Mouse (Mus musculus) midbrain, embryonic 14.5 days (tissue): ENCODE results near the gene Mst1r. TPM values are rescaled to one million over a fixed set of nuclear protein-coding genes. Genes with fewer than 3 reads are reported as not detected.
A peak's percentile ranks its signal among the peaks of the same experiment; 100 is the strongest.

Experiments
- ATAC-seq: fragments of 200-750 bp; cut with Nextera tagmentation; 2 replicates; pipeline ENCODE4 v1.8.0; 2017; ENCODE audit warnings: moderate number of reproducible peaks, moderate library complexity; ENCODE audit not compliant: low FRiP score, low TSS enrichment
- DNase-seq: peaks from one replicate; pipeline ENCODE4 v3.0.0-alpha.2; 2015
- H3K27ac ChIP-seq: fragments of 300-500 bp; sonication (generic); replicated peaks from 2 replicates; pipeline ENCODE4 v1.5.1; 2014; ENCODE audit warnings: mild to moderate bottlenecking, low read depth, low read length, moderate library complexity
- H3K27me3 ChIP-seq: fragments of 300-500 bp; sonication (generic); 2 replicates; pipeline ENCODE4 v1.6.1; 2014; ENCODE audit warnings: low read length, control low read depth, mixed read lengths; ENCODE audit not compliant: control insufficient read depth, insufficient read depth
- H3K36me3 ChIP-seq: fragments of 300-500 bp; sonication (generic); 2 replicates; pipeline ENCODE4 v1.6.1; 2014; ENCODE audit warnings: low read length, control low read depth; ENCODE audit not compliant: control insufficient read depth, insufficient read depth
- H3K4me1 ChIP-seq: fragments of 300-500 bp; sonication (generic); 2 replicates; pipeline ENCODE4 v1.6.1; 2014; ENCODE audit warnings: mild to moderate bottlenecking, antibody characterized with exemption, low read length, control low read depth; ENCODE audit not compliant: control insufficient read depth, insufficient read depth
- H3K4me2 ChIP-seq: fragments of 300-500 bp; sonication (generic); 2 replicates; pipeline ENCODE4 v1.6.1; 2014; ENCODE audit warnings: mild to moderate bottlenecking, low read length, moderate library complexity
- H3K4me3 ChIP-seq: fragments of 300-500 bp; sonication (generic); replicated peaks from 2 replicates; pipeline ENCODE4 v1.5.1; 2014; ENCODE audit warnings: low read depth, low read length
- H3K9ac ChIP-seq: fragments of 300-500 bp; sonication (generic); replicated peaks from 2 replicates; pipeline ENCODE4 v1.6.1; 2014; ENCODE audit warnings: mild to moderate bottlenecking, low read length, moderate library complexity
- H3K9me3 ChIP-seq: fragments of 300-500 bp; sonication (generic); 2 replicates; pipeline ENCODE4 v1.6.1; 2016; ENCODE audit warnings: low read length, control low read depth, mixed read lengths; ENCODE audit not compliant: control insufficient read depth
- WGBS: fragments of 180-500 bp; shearing (Covaris S2); extraction: QIAGEN DNeasy Blood & Tissue Kit; methylation state at CpG from one replicate; pipeline ENCODE4 v1.1.7; 2014; 5-methylcytosine and 5-hydroxymethylcytosine counted together
- polyA plus RNA-seq: library from polyadenylated mRNA; unstranded; fragments of >200 nt; fragmentation: Nextera tagmentation; extraction: Ambion mirVana; gene quantifications from 2 replicates; pipeline ENCODE4 v1.2.1, GENCODE M21; 2014

The Mst1r gene
- polyA plus RNA-seq, 1 experiment from 2014 or later: 0.58 TPM

DNA sequence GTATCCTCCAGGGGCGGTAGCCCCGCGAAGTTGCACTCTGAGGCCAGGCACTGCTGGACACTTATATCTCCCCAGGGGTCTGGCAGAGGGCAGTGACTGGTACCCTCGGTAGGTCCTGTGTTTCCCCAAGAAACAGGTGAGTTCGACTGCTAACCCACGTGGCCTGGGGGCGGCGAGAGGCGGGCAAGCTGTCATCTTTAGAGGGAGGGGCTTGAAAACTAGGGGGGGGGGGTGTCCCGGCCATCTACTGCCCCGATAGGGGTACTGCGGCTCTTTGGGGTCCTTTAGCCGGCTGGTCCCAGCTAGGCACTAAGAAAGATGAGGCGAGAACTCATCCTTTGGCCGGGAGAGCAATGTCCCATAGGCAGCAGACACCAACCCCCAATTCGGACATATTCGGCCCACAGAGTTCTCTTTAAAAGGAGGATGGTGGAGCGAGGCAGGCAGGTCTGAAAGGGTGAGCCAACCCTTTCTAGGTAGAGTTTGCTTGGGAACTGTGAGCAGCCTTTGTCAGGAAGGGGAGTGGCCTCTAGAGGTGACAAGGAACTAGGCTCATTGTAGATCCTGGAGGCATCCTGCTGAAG is 18.3 kb upstream of the Mst1r start:
- under 1% methylated on average over 18 of the region's 18 CpGs for WGBS
- ATAC-seq: peak; percentile 82
- peak overlapping the region; percentile 77 for H3K9ac ChIP-seq

DNA sequence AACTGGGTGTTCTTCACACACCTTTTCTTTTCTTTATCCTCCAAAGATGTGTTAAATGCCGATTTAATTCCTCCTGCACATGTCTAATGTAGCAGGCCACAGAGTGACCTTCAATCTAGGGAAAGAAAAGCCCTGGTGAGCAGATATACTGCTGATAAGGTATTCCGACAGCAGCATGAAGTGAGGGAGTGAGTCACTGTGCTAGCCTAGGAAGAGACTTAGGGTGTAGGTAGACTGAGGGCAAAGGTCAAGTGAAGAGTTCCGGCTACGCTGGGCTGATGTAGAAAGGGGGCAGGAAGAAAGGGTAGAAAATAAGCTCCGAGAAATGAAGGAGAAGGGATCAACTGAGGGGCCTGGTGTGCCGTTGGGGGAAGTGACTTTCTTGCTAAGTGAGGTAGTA is 16.4 kb upstream of the Mst1r start:
- H3K27me3 ChIP-seq: 0 out of 2 replicates have a peak, but pooled peaks cover 4% of the 10 kb centered on the region
- no peaks in the 10 kb centered on the region for H3K9me3 ChIP-seq
- DNase-seq: no peak
- H3K27ac ChIP-seq: no peak overlapping the region
- no peak overlapping the region for H3K9ac ChIP-seq
- H3K36me3 ChIP-seq: 0 out of 2 replicates have a peak, but pooled peaks cover 2% of the 10 kb centered on the region
- no peak for ATAC-seq
- 87% methylated on average over 6 of the region's 6 CpGs for WGBS
- H3K4me2 ChIP-seq: no peak overlapping the region
- H3K4me1 ChIP-seq: peaks cover 6% of the 10 kb centered on the region
- H3K4me3 ChIP-seq: no peak overlapping the region

More for the DNA sequence above, 18.3 kb upstream of the Mst1r start:
- Histone ChIP-seq H3K27me3 (0 out of 2 replicates have a peak, but pooled peaks cover 4% of the 10 kb centered on the region), H3K9me3 (no peaks in the 10 kb centered on the region), H3K4me2 (peak overlapping the region; percentile 68), H3K4me1 (peaks cover 6% of the 10 kb centered on the region), H3K36me3 (0 out of 2 replicates have a peak, but pooled peaks cover 2% of the 10 kb centered on the region), H3K27ac (peak overlapping the region; percentile 72), H3K4me3 (peak overlapping the region; percentile 71)
- peak; percentile 62 for DNase-seq

DNA sequence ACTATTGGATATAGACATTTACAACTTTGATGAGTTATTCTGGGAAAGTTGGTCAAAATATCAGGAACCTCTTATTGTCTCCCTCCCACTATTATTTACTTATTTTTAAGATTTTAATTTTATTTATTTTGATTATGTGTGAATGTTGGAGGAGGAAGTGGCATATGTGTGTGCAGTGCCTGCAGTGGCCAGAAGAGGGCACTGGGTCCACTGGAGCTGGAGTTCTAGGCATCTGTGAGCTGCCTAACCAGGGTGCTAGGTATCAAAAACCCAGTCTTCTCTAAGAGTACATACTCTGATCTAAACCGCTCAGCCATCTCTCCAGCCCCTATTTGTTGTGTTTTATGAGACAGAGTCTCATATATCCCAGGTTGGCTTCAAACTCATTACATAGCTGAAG is 15.7 kb upstream of the Mst1r start:
- Histone ChIP-seq H3K27me3 (0 out of 2 replicates have a peak, but pooled peaks cover 4% of the 10 kb centered on the region), H3K4me2 (no peak overlapping the region), H3K4me3 (no peak overlapping the region), H3K4me1 (peaks cover 6% of the 10 kb centered on the region), H3K9ac (no peak overlapping the region), H3K9me3 (no peaks in the 10 kb centered on the region), H3K27ac (no peak overlapping the region), H3K36me3 (0 out of 2 replicates have a peak, but pooled peaks cover 2% of the 10 kb centered on the region)
- 98% methylated on average over 1 of the region's 1 CpGs for WGBS
- ATAC-seq (no peak), DNase-seq (no peak)

DNA sequence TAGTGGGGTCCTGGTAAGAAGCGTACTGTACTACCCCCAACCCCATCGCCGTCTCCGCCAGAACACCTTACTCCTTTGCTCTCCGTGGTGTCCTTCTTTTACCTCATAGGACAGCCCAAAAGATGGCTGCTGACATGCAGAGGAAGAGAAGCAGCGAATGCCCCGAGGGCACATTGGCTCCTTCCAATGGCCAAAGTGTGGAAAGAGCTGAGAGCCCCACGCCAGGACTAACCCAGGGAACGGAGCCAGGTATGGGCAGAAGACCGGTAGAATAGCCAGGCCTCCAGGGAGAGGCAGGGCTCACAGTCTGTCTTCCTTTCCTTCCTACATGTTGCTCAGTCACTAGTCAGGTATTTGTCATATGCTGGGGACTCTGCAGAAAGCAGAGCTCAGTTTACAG is 8.1 kb upstream of the Mst1r start:
- no peak overlapping the region for H3K27ac ChIP-seq
- DNase-seq: no peak
- H3K36me3 ChIP-seq: peaks cover 41% of the 10 kb centered on the region
- H3K9ac ChIP-seq: no peak overlapping the region
- H3K27me3 ChIP-seq: peaks cover 5% of the 10 kb centered on the region; the same call in 1 of the 2 replicates
- H3K9me3 ChIP-seq: no peaks in the 10 kb centered on the region
- 86% methylated on average over 10 of the region's 10 CpGs for WGBS
- no peak overlapping the region for H3K4me2 ChIP-seq
- ATAC-seq: no peak
- H3K4me1 ChIP-seq: no peaks in the 10 kb centered on the region
- no peak overlapping the region for H3K4me3 ChIP-seq

DNA sequence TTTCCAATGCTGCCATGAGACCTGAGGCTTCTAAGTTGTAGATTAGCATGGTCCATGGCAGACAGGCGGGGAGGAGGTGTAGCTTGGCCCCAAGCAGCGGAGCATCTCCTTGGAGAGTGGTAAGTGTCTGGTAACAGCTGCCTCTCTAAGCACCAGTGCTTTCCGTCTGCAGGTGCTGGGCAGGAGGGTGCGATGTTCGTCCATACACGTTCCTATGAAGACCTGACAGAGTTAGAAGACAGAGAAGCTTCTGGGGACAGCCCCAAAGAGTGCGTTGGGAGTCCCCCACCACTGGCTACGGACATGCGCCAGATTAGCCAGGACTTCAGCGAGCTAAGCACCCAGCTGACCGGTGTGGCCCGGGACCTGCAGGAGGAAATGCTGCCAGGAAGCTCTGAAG is 6.8 kb upstream of the Mst1r start:
- ATAC-seq: no peak
- Histone ChIP-seq H3K9me3 (no peaks in the 10 kb centered on the region), H3K27ac (no peak overlapping the region), H3K36me3 (peaks cover 41% of the 10 kb centered on the region), H3K27me3 (peaks cover 5% of the 10 kb centered on the region; the same call in 1 of the 2 replicates), H3K4me1 (no peaks in the 10 kb centered on the region), H3K4me3 (no peak overlapping the region), H3K9ac (no peak overlapping the region), H3K4me2 (no peak overlapping the region)
- no peak for DNase-seq
- WGBS: 68% methylated on average over 12 of the region's 12 CpGs

DNA sequence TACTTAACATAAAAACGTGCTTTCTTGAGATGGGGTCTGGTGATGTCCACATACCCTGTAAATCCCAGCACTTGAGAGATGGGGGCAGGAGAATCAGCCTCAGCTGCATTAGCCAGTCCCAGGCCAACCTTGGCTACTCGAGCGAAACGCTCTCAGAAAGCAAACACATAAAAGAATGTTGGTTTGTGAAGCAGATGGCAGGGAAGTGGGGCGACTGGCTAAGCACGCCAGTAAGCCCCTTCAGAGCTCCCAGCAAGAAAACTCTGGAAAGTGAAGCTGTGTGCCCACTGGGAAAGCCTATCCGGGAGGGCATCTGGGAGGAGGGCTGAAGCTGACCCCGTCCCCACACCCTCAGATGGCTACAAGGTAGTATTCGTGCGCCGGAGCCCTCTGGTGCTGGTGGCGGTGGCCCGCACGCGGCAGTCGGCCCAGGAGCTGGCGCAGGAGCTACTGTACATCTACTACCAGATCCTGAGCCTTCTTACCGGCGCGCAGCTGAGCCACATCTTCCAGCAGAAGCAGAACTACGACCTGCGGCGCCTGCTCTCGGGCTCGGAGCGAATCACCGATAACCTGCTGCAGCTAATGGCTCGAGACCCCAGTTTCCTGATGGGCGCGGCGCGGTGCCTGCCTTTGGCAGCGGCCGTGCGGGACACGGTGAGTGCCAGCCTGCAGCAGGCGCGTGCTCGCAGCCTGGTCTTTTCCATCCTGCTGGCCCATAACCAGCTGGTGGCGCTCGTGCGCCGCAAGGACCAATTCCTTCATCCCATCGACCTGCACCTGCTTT is 5.6 kb upstream of the Mst1r start:
- peaks cover 5% of the 10 kb centered on the region; the same call in 1 of the 2 replicates for H3K27me3 ChIP-seq
- no peaks in the 10 kb centered on the region for H3K9me3 ChIP-seq
- peaks cover 41% of the 10 kb centered on the region for H3K36me3 ChIP-seq
- peak overlapping the region; percentile 49 for H3K9ac ChIP-seq
- DNase-seq (peak; percentile 90), ATAC-seq (peak; percentile 48; the same call in 1 of the 2 replicates)
- H3K4me1 ChIP-seq: no peaks in the 10 kb centered on the region
- peak overlapping the region; percentile 56 for H3K4me2 ChIP-seq
- H3K27ac ChIP-seq: peak overlapping the region; percentile 33; the same call in 1 of the 2 replicates
- WGBS: 2% methylated on average over 44 of the region's 44 CpGs
- peak overlapping the region; percentile 22 for H3K4me3 ChIP-seq

DNA sequence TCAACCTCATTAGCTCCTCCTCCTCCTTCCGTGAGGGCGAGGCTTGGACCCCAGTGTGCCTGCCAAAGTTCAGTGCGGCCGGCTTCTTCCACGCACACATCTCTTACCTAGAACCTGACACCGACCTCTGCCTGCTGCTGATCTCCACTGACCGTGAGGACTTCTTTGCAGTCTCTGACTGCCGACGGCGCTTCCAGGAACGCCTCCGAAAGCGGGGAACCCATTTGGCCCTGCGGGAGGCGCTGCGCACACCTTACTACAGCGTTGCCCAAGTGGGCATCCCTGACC is 5.1 kb upstream of the Mst1r start:
- no peak overlapping the region for H3K27ac ChIP-seq
- H3K4me2 ChIP-seq: peak overlapping the region; percentile 56
- peaks cover 3% of the 10 kb centered on the region for H3K4me1 ChIP-seq
- H3K27me3 ChIP-seq: peaks cover 5% of the 10 kb centered on the region; the same call in 1 of the 2 replicates
- H3K36me3 ChIP-seq: peaks cover 41% of the 10 kb centered on the region
- peak overlapping the region; percentile 22 for H3K4me3 ChIP-seq
- H3K9ac ChIP-seq: peak overlapping the region; percentile 49; the same call in 1 of the 2 replicates
- no peaks in the 10 kb centered on the region for H3K9me3 ChIP-seq
- no peak for ATAC-seq
- no peak for DNase-seq
- WGBS: 11% methylated on average over 17 of the region's 17 CpGs

DNA sequence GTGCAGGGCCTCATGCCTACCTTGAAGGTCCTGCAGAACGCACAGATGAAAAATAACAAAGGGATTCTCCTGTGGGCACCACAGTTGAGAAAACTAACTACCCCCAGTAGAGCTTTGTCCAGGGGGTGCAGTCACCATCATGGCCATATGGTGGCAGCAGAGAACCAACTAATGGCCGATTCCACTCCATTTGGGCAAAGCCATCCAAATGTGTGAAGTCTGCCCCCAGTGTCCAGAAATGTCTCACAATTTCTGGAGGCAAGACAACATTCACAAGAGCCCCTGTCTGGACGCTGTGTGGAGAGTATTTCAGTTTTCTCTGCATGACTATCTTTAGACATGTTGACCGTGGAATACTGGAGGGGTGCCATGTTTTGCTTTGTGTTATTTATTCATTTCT is 1.9 kb upstream of the Mst1r start:
- Histone ChIP-seq H3K27me3 (peaks cover 4% of the 10 kb centered on the region; the same call in 1 of the 2 replicates), H3K4me2 (no peak overlapping the region), H3K4me3 (no peak overlapping the region), H3K9me3 (no peaks in the 10 kb centered on the region), H3K27ac (no peak overlapping the region), H3K4me1 (peaks cover 15% of the 10 kb centered on the region), H3K36me3 (peaks cover 27% of the 10 kb centered on the region), H3K9ac (no peak overlapping the region)
- 2% methylated on average over 4 of the region's 4 CpGs for WGBS
- DNase-seq: peak; percentile 95
- ATAC-seq: peak; percentile 59; the same call in 1 of the 2 replicates
